Mouse (Mus musculus) right cerebral cortex, adult 18-20 months (tissue): ENCODE measurements around the gene 9930111J21Rik2.
"Not testable (repeated sequence)": the region's sequence is repeated elsewhere in the genome, so short reads cannot be mapped to it uniquely, and the experiment has no call there.

ENCODE experiments used
- DNase-seq: peaks from one replicate; pipeline ENCODE4 v3.0.0; 2022; ENCODE audit warnings: mixed read lengths

9930111J21Rik2 gene

GRCm38 (mm10) chr11:49051093-49051891, at the start of gene 9930111J21Rik2:
TSS of gene 9930111J21Rik2 (minus strand) at chr11:49051242.
- DNase-seq: not testable (repeated sequence)

GRCm38 (mm10) chr11:49100409-49100808, 49.4 kb upstream of the 9930111J21Rik2 start:
- no peak for DNase-seq

- DNase-seq: no peak
Observed at GRCm38 (mm10) chr11:49095367-49095766, 44.3 kb upstream of the 9930111J21Rik2 start.

- no peak for DNase-seq
Observed at GRCm38 (mm10) chr11:49093861-49094660, 43.0 kb upstream of the 9930111J21Rik2 start.

GRCm38 (mm10) chr11:49092786-49093185, 41.7 kb upstream of the 9930111J21Rik2 start:
- DNase-seq: no peak

GRCm38 (mm10) chr11:49092053-49092586, 41.1 kb upstream of the 9930111J21Rik2 start:
- DNase-seq: no peak

- no peak for DNase-seq
Observed at GRCm38 (mm10) chr11:49091171-49091570, 40.1 kb upstream of the 9930111J21Rik2 start.

- no peak for DNase-seq
Observed at GRCm38 (mm10) chr11:49090551-49090950, 39.5 kb upstream of the 9930111J21Rik2 start.

- no peak for DNase-seq
Observed at GRCm38 (mm10) chr11:49089735-49090507, 38.9 kb upstream of the 9930111J21Rik2 start.

- no peak for DNase-seq
Observed at GRCm38 (mm10) chr11:49088990-49089652, 38.1 kb upstream of the 9930111J21Rik2 start.

- DNase-seq: no peak
Observed at GRCm38 (mm10) chr11:49087830-49088616, 37.0 kb upstream of the 9930111J21Rik2 start.

GRCm38 (mm10) chr11:49086858-49087361, 35.9 kb upstream of the 9930111J21Rik2 start:
- no peak for DNase-seq

- DNase-seq: no peak
Observed at GRCm38 (mm10) chr11:49084875-49085274, 33.8 kb upstream of the 9930111J21Rik2 start.

GRCm38 (mm10) chr11:49084385-49084784, 33.3 kb upstream of the 9930111J21Rik2 start:
- no peak for DNase-seq

GRCm38 (mm10) chr11:49083808-49084207, 32.8 kb upstream of the 9930111J21Rik2 start:
- DNase-seq: no peak

GRCm38 (mm10) chr11:49083146-49083545, 32.1 kb upstream of the 9930111J21Rik2 start:
- DNase-seq: peak; percentile 26

GRCm38 (mm10) chr11:49081886-49082285, 30.8 kb upstream of the 9930111J21Rik2 start:
- DNase-seq: no peak

GRCm38 (mm10) chr11:49081356-49081755, 30.3 kb upstream of the 9930111J21Rik2 start:
- DNase-seq: no peak

GRCm38 (mm10) chr11:49080636-49081035, 29.6 kb upstream of the 9930111J21Rik2 start:
- no peak for DNase-seq

GRCm38 (mm10) chr11:49078719-49079118, 27.7 kb upstream of the 9930111J21Rik2 start:
- no peak for DNase-seq

GRCm38 (mm10) chr11:49077012-49077411, 26.0 kb upstream of the 9930111J21Rik2 start:
- DNase-seq: no peak
